Mouse (Mus musculus): ENCODE results near the gene Zfr.

- TF ChIP-seq CTCF (IDR thresholded peaks at IDR 0.05): no peak
- no peak for TF ChIP-seq POLR2A (IDR thresholded peaks at IDR 0.05; ENCODE audit: insufficient read depth, low read depth, low read length)
Measured at GRCm38 (mm10) chr15:12227355-12227754, 109.7 kb downstream of the Zfr start.
